Mouse (Mus musculus) heart, embryonic 15.5 days (tissue): ENCODE results near the gene Alyref. TPM values are rescaled to one million over a fixed set of nuclear protein-coding genes. Genes with fewer than 3 reads are reported as not detected.
"Not testable (repeated sequence)": the region's sequence is repeated elsewhere in the genome, so short reads cannot be mapped to it uniquely, and the experiment has no call there.

Experiments
- ATAC-seq: fragments of 200-750 bp; cut with Nextera tagmentation; replicated peaks from 2 replicates; pipeline ENCODE4 v1.8.0; 2017; ENCODE audit warnings: low read depth, moderate TSS enrichment; ENCODE audit not compliant: insufficient number of reproducible peaks, insufficient read depth, low FRiP score
- H3K27ac ChIP-seq: fragments of 300-500 bp; sonication (generic); 2 replicates; pipeline ENCODE4 v1.5.1; 2015; ENCODE audit warnings: mild to moderate bottlenecking, inconsistent platforms
- H3K27me3 ChIP-seq: fragments of 300-500 bp; sonication (generic); 2 replicates; pipeline ENCODE4 v1.6.1; 2015; ENCODE audit warnings: inconsistent platforms
- H3K36me3 ChIP-seq: fragments of 300-500 bp; sonication (generic); 2 replicates; pipeline ENCODE4 v1.6.1; 2015; ENCODE audit warnings: mild to moderate bottlenecking, inconsistent platforms
- H3K4me1 ChIP-seq: fragments of 300-500 bp; sonication (generic); replicated peaks from 2 replicates; pipeline ENCODE4 v1.6.1; 2015; ENCODE audit warnings: inconsistent platforms
- H3K4me2 ChIP-seq: fragments of 300-500 bp; sonication (generic); 2 replicates; pipeline ENCODE4 v1.6.1; 2015; ENCODE audit warnings: inconsistent platforms, mild to moderate bottlenecking, moderate library complexity
- H3K4me3 ChIP-seq: fragments of 300-500 bp; sonication (generic); 2 replicates; pipeline ENCODE4 v1.5.1; 2015; ENCODE audit warnings: mild to moderate bottlenecking, inconsistent platforms
- H3K9ac ChIP-seq: fragments of 300-500 bp; sonication (generic); 2 replicates; pipeline ENCODE4 v1.6.1; 2015; ENCODE audit warnings: mild to moderate bottlenecking, inconsistent platforms
- H3K9me3 ChIP-seq: fragments of 300-500 bp; sonication (generic); replicated peaks from 2 replicates; pipeline ENCODE4 v1.6.1; 2016; ENCODE audit warnings: inconsistent platforms
- WGBS: fragments of 180-500 bp; shearing (Covaris S2); methylation state at CpG from one replicate; pipeline ENCODE4 v1.1.7; 2015; ENCODE audit warnings: mixed read lengths; 5-methylcytosine and 5-hydroxymethylcytosine counted together
- polyA plus RNA-seq: library from polyadenylated mRNA; unstranded; fragments of >200 nt; fragmentation: Nextera tagmentation; extraction: Ambion mirVana; gene quantifications from 2 replicates; pipeline ENCODE4 v1.2.1, GENCODE M21; 2015

Alyref gene
- polyA plus RNA-seq, 1 experiment from 2014 or later: 238 TPM

DNA sequence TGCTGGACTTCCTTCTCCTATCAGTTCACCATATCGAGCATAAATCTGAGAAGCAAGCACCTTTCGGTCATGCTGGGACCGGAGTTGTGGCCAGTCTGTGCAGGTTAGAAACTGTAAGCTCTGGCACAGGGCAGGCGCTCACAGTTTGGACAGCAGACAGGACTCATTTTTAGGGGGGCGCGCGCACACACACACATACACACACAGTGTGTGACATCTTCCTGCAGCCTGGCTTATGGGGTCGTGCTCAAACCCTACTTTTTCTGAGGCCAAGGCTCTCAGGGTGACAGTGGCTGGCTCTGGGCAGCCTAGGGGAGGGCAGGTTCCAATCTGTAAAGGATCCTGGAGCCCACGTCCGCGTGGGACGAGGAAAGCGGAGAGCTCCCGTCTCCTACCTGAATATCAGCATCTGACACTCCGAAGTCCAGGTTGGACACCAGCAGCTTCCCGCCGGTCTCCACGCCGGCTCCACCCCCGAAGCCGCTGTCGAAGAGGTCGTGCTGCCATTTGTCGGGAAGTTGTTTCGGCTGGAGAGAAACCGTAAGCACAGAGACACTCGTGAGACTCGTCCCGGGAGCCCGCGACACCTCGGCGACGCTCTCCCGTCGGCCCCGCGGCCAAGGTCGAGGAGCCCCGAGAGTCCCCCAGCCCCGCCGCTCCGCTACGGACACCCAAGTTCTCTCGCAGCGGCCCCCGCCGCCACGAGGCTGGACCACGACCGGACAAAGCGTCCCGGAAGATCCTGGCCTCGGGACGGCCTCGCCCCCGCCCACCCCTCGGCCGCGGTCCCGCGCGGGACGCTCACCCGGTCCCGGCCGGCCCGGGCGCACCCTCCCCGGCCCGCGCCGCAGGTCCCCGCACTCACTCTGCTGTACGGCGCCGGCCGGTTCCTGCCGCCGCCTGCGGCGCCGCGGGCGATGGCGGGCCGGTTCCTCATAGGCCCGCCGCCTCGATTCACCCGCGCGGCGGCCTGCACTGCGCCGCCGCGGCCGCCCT is 627 bp downstream of the Alyref start:
- Histone ChIP-seq H3K4me2 (peak overlapping the region; percentile 92), H3K27ac (peak overlapping the region; percentile 93), H3K27me3 (no peaks in the 10 kb centered on the region), H3K4me3 (peak overlapping the region; percentile 98), H3K4me1 (peaks cover 31% of the 10 kb centered on the region), H3K9ac (peak overlapping the region; percentile 99), H3K36me3 (peaks cover 58% of the 10 kb centered on the region), H3K9me3 (no peaks in the 10 kb centered on the region)
- peak; percentile 50 for ATAC-seq
- WGBS: 3% methylated on average over 91 of the region's 99 CpGs

DNA sequence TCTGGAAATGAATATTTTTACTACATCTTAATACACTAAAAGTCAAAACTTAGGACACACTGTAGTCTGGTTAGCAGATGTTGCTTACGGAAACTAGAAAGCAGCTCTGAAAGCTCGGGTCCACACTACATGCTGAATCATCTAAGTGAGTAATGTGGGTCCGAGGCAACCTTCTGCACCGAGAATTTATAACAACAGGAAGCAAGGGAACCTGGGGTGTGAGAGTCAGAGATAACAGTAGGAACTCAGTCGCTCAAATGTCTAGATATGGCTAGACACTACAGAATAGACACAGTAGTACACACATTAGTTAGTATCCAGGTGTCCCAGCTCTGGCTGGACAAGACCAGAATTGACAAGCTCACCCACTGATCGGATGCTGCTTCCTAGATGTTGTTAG is 9.6 kb downstream of the Alyref start:
- no peak overlapping the region for H3K9ac ChIP-seq
- ATAC-seq: no peak
- no peak overlapping the region for H3K27ac ChIP-seq
- H3K36me3 ChIP-seq: peaks cover 82% of the 10 kb centered on the region
- no peak overlapping the region for H3K4me2 ChIP-seq
- H3K27me3 ChIP-seq: no peaks in the 10 kb centered on the region
- no peaks in the 10 kb centered on the region for H3K4me1 ChIP-seq
- WGBS: 79% methylated on average over 6 of the region's 6 CpGs
- no peaks in the 10 kb centered on the region for H3K9me3 ChIP-seq
- H3K4me3 ChIP-seq: no peak overlapping the region

DNA sequence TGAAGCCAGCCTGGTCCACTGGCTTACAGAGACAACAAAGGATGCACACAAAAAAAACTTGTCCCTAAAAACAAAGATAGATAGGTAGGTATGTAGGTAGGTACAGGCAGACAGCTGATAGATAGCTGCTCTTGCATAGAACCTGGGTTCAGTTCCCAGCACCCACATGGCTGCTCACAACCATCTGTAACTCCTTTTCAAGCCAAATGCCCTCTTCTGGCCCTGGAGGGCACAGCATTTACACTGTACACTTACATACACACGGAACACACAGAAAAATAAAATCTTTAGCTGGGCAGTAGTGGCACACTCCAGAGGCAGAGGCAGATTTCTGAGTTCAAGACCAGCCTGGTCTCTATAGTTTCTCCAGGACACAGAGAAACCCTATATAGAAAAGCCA is 14.2 kb downstream of the Alyref start:
- Histone ChIP-seq H3K27me3 (no peaks in the 10 kb centered on the region), H3K27ac (no peak overlapping the region), H3K9ac (no peak overlapping the region), H3K4me1 (peaks cover 23% of the 10 kb centered on the region), H3K9me3 (no peaks in the 10 kb centered on the region), H3K4me2 (no peak overlapping the region), H3K36me3 (peaks cover 48% of the 10 kb centered on the region), H3K4me3 (no peak overlapping the region)
- no peak for ATAC-seq
- WGBS: 96% methylated on average over 1 of the region's 1 CpGs

DNA sequence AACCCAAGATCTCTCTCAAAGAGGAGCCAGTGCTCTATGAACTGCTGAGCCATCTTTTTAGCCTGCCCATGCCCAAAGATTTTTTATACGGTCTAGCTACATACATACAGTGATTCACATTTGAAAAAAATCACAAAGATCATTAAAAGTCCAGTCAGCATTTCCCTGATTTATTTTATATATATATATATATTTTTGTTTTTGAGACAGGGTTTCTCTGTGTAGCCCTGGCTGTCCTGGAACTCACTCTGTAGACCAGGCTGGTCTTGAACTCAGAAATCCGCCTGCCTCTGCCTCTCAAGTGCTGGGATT is 15.2 kb downstream of the Alyref start:
- H3K9ac ChIP-seq, H3K9me3 ChIP-seq, H3K4me3 ChIP-seq, H3K27ac ChIP-seq, H3K27me3 ChIP-seq, H3K4me2 ChIP-seq, ATAC-seq: not testable (repeated sequence)
- Histone ChIP-seq H3K4me1 (peaks cover 26% of the 10 kb centered on the region), H3K36me3 (peaks cover 50% of the 10 kb centered on the region)
- WGBS: 90% methylated on average over 2 of the region's 2 CpGs

DNA sequence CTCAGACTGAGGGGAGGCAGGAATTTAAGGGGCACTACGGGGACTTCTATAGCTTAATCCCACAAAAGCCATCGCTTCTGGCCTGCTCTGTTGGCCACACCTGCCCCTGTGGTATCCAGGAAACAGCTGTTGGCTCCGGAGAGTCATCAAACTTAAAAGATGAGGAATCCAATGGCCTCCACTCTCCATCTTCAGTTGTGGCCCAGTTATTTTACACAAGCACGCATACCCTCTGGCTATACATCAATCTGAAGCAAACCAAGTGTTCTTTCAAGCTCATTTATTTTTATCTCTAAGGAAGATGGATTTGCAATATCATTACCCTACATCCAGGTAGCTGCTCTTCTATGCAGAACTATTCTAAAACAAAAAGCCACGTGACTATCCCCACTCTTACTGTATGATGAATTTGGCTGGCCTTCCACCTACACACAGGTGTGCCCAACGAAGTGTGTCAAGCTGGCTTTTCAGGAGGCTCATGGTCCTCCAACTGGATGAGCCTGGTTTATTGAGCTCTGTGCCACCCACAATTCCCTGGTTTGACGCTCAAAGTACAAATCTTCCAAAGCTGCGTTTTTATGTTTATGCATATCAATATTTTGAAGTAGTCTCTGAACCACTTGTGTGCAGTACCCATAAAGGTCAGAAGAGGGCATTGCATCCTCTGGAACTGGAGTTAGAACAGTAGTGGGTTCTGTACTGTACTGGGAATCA is 15.7 kb downstream of the Alyref start:
- Histone ChIP-seq H3K27ac (peak overlapping the region; percentile 91), H3K4me3 (peak overlapping the region; percentile 71), H3K9me3 (no peaks in the 10 kb centered on the region), H3K4me2 (peak overlapping the region; percentile 93), H3K27me3 (no peaks in the 10 kb centered on the region), H3K36me3 (peaks cover 50% of the 10 kb centered on the region), H3K4me1 (peaks cover 26% of the 10 kb centered on the region), H3K9ac (peak overlapping the region; percentile 89)
- no peak for ATAC-seq
- 73% methylated on average over 8 of the region's 8 CpGs for WGBS

DNA sequence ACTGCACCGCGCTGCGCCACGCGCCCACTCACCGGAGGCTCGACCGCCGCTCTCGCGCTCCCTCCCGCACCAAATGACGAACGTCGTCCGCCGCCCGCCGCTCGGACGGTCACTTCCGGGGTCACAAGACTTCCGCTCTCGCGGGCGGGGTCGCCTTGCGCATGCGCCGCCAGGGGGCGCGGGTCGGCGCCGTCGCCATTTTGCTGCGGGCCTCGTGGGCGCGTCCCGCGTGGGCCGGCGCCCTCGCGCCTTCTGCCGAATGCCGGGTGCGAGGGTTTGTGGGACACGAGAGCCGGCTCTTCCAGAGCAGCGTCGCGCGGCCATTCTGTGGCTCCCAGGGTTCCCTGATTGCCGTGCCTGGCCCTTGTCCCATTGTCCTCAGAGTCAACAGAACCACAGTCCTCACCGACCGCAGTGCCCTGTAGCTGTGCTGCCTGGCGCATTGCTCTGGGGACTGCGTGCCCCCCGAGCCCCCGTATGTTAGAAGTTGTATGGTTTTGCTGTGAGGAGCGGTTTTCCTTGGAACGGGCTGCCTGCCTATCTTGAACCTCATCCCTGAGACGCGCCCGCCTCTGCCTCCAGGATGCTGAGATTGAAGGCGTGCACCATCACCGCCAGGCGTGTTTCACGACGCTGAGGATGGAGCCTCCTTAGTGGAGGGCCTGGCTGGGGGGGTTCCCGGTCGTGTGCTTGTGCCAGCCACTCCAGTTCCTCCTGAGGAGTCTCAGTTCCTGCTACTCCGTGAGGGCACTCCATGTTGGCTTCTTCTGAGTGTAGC is 16.5 kb downstream of the Alyref start, which contains the start of gene Arhgdia:
Arhgdia (minus strand) TSS at position 135 of the 778 bp plus-strand sequence.
- H3K27me3 ChIP-seq: no peaks in the 10 kb centered on the region
- H3K4me3 ChIP-seq: peak within 1 kb of the TSS; percentile 71
- H3K27ac ChIP-seq: peak within 1 kb of the TSS; percentile 91
- peak within 1 kb of the TSS; percentile 93 for H3K4me2 ChIP-seq
- H3K9ac ChIP-seq: peak within 1 kb of the TSS; percentile 89
- H3K9me3 ChIP-seq: no peaks in the 10 kb centered on the region
- peak; percentile 62 for ATAC-seq
- peaks cover 48% of the 10 kb centered on the region for H3K36me3 ChIP-seq
- peaks cover 26% of the 10 kb centered on the region for H3K4me1 ChIP-seq
- WGBS: 4% methylated on average over 69 of the region's 75 CpGs

DNA sequence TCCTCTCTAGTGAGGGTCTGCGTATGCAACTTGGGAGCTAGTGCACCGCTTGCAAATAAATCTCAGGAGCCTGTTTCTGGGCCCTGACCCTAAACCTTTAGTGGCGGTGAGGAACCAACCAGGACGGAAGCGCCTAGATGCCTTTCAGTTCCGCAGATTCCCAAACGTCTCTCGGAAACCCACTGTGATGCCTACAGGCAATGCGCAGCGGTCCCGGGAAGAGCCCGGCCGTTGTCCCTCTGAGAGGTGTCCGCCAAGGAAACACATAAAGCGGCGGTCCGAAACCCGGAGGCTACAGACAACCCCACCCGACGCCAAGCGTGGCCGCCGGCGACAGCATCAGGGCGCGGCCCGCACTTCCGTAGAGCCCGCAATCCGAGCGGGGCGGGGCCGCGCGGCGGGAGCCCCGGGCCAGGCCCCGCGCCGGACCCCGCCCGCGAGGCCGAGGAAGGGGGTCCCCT is 17.3 kb downstream of the Alyref start:
- under 1% methylated on average over 43 of the region's 44 CpGs for WGBS
- peak overlapping the region; percentile 89 for H3K9ac ChIP-seq
- peaks cover 26% of the 10 kb centered on the region for H3K4me1 ChIP-seq
- H3K36me3 ChIP-seq: peaks cover 41% of the 10 kb centered on the region
- H3K27ac ChIP-seq: peak overlapping the region; percentile 91
- H3K4me3 ChIP-seq: peak overlapping the region; percentile 71
- no peaks in the 10 kb centered on the region for H3K9me3 ChIP-seq
- H3K4me2 ChIP-seq: peak overlapping the region; percentile 93
- H3K27me3 ChIP-seq: no peaks in the 10 kb centered on the region
- ATAC-seq: peak; percentile 66

DNA sequence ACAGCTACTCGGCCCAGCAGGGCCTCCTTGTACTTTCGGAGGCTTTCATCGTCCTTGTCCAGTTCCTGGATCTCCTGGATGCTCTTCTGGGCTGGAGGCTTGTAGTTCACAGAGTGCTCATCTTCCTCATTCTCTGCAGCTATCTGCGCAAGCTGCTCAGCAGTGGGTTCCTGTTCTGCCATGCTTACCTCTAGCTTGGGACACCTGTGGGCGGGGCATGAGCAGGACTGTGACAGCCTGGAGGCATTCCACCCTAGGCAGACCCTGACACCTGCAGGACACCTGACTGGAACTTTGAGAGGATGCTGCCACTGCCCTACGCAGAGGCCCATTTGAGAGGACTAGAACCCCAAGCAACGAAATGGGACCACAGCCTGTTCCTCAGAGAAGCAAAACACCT is 18.0 kb downstream of the Alyref start:
- ATAC-seq: no peak
- H3K36me3 ChIP-seq: peaks cover 34% of the 10 kb centered on the region

DNA sequence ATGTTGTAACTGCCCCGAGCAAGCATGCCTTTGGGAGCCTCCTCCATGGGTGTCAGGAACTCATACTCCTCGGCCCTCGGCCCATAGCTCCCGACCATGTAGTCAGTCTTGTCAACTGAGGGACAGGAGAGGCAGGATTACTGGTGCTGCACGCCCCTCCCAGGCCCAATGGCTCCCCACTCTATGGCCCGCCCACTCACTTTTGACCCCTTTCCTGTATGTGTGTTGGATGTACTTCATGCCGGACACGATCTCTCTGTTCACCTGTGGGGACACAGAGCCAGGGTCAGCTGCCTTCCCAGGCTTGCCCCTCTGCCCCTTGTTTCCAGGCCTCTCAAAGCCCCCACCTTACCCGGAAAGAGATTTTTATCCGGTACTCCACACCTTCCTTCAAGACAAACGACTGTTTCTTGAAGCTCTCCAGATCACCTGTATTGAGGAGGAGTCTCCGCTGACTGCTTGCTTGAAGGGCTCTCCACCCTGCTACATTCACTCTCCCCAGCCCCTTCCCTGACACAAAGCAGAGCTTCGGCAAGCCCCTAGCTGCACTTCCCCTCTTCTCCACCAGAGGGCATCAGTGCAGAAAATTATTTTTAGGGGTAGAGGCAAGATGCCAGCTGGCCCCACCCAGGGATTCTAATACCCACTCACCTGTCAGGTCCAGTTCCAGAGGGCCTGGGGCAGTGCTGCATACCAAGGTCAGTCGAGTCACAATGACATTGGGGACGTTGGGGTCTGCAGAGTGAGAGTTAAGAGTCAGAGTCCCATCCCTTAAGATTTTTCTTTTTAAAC is 18.7 kb downstream of the Alyref start:
- H3K9ac ChIP-seq: peak overlapping the region; percentile 89; the same call in 1 of the 2 replicates
- no peaks in the 10 kb centered on the region for H3K27me3 ChIP-seq
- H3K36me3 ChIP-seq: peaks cover 30% of the 10 kb centered on the region
- no peak for ATAC-seq
- H3K27ac ChIP-seq: peak overlapping the region; percentile 91; the same call in 1 of the 2 replicates
- WGBS: 42% methylated on average over 15 of the region's 15 CpGs
- peak overlapping the region; percentile 93 for H3K4me2 ChIP-seq
- H3K4me3 ChIP-seq: peak overlapping the region; percentile 71
- peaks cover 29% of the 10 kb centered on the region for H3K4me1 ChIP-seq
- no peaks in the 10 kb centered on the region for H3K9me3 ChIP-seq

More for the DNA sequence above, 18.0 kb downstream of the Alyref start:
- 52% methylated on average over 7 of the region's 7 CpGs for WGBS
- H3K9ac ChIP-seq: peak overlapping the region; percentile 89
- peaks cover 26% of the 10 kb centered on the region for H3K4me1 ChIP-seq
- H3K4me2 ChIP-seq: peak overlapping the region; percentile 93
- H3K27ac ChIP-seq: peak overlapping the region; percentile 91
- no peaks in the 10 kb centered on the region for H3K27me3 ChIP-seq
- H3K4me3 ChIP-seq: peak overlapping the region; percentile 71
- H3K9me3 ChIP-seq: no peaks in the 10 kb centered on the region

DNA sequence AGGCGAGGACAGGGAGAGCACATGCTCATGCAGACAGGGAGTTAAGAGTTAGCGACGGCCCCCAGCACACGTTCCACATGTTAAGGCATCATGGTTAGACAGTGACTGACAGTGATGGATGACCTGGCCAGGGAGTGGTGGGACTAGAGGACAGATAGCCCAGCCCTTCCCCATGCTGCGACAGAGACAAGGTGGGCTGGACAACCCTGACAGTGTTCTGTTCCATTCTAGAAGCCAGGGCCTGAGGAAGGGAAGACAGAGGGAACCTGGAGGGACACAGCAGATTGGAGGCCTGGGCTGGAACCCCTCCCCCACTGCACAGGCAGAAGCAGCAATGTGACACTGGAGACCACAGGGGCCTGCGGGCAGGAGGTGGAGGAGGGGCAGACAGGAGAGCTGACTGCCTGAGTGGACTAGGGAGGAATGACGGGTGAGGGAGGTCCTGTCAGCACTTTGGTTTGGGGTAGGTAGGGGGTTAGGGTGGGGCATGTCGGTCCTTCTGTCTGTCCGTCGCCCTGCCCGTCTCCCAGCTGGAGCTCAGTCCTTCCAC is 19.4 kb downstream of the Alyref start:
- Histone ChIP-seq H3K27ac (no peak overlapping the region), H3K9me3 (no peaks in the 10 kb centered on the region), H3K4me3 (no peak overlapping the region), H3K4me1 (peaks cover 34% of the 10 kb centered on the region), H3K27me3 (no peaks in the 10 kb centered on the region), H3K36me3 (peaks cover 27% of the 10 kb centered on the region), H3K4me2 (0 out of 2 replicates have a peak overlapping the region, but pooled peaks have one; percentile 93), H3K9ac (no peak overlapping the region)
- ATAC-seq: no peak
- WGBS: 61% methylated on average over 11 of the region's 11 CpGs
